Mouse (Mus musculus): ENCODE measurements at regions not wholly inside any gene's neighbourhood (a gene's known extent, or its start where the extent isn't known, plus 50 kb on each side); places are given as distances from the start of the nearest gene placed in this dataset.

- TF ChIP-seq CTCF (IDR thresholded peaks at IDR 0.05; ENCODE audit: low read depth): no peak
- TF ChIP-seq EP300 (IDR thresholded peaks at IDR 0.05; ENCODE audit: low read depth): no peak
These were observed 71.6 kb upstream of the Slc22a23 start for GRCm38 (mm10) chr13:34416603-34417002.

Data from liver, postnatal 0 days (tissue).